Mouse (Mus musculus) kidney, adult 2 months (tissue): Measurements from ENCODE around the gene Gm10644.

Source experiments
- CTCF ChIP-seq: fragments of 200-500 bp; conservative IDR thresholded peaks from 2 replicates; pipeline ENCODE4 v1.5.1; 2011; ENCODE audit warnings: low read depth, mild to moderate bottlenecking, control low read depth, low read length, moderate library complexity, mixed read lengths; ENCODE audit not compliant: insufficient read depth, insufficient read length
- POLR2A ChIP-seq: fragments of 200-500 bp; IDR thresholded peaks from one replicate; pipeline ENCODE4 v1.6.1; 2011; ENCODE audit warnings: low read depth, low read length, control low read depth

DNA sequence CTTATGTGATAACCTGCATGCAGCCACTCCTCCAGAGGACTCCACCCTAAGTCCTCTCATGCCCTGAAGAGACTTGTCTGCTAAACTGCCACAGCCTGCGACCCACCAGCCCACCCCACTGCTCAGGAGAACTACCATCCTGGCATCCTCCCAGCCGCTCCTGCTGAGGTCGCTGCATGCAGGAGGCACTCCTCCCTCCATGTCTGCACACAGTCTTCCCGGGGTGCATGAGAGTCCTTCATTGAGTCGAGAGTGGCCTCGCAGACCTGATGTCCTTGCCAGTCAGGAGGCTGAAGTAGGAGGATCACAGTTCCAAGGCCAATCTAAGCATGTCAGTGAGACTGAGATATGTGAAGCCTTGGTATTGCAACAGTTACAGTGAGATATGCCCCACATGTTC lies 37.4 kb downstream of the Gm10644 start:
- TF ChIP-seq POLR2A (no peak), CTCF (no peak)
